Mouse (Mus musculus): ENCODE measurements around the gene Hsd3b1.
"Not testable (repeated sequence)": the region's sequence is repeated elsewhere in the genome, so short reads cannot be mapped to it uniquely, and the experiment has no call there.

The Hsd3b1 gene

GRCm38 (mm10) chr3:98859576-98859975, at the start of gene Hsd3b1:
Gene Hsd3b1 (minus strand): TSS chr3:98859794.
- no peak for DNase-seq (ENCODE audit: low spot score)

- DNase-seq (ENCODE audit: low spot score): no peak
Measured at GRCm38 (mm10) chr3:98897606-98898005, 38.0 kb upstream of the Hsd3b1 start.

GRCm38 (mm10) chr3:98895071-98895601, 35.5 kb upstream of the Hsd3b1 start:
- DNase-seq (ENCODE audit: low spot score): peak; percentile 76

GRCm38 (mm10) chr3:98893057-98893772, 33.6 kb upstream of the Hsd3b1 start, which contains the start of gene Hao2:
Gene Hao2 (minus strand): TSS chr3:98893239.
- DNase-seq (ENCODE audit: low spot score): no peak

DNA sequence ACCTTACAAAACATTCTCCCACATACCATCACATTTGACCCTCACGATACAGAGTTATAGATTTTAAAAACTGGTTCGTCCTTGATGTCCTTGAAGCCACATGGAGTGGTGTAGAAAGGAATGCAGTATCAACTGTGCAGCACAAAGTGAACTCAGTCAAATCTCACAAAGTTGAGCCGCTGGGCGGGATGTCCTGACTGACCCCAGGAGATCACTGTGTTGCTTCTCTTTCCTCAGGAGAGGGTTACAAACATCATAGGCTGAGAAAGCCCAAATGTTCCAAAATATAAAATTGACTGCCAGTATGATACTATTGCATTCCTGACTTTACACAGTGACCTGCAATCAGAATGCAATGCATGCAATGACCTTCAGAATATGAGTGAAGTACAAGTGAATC, 30.8 kb upstream of the Hsd3b1 start:
- DNase-seq (ENCODE audit: low spot score): no peak

DNA sequence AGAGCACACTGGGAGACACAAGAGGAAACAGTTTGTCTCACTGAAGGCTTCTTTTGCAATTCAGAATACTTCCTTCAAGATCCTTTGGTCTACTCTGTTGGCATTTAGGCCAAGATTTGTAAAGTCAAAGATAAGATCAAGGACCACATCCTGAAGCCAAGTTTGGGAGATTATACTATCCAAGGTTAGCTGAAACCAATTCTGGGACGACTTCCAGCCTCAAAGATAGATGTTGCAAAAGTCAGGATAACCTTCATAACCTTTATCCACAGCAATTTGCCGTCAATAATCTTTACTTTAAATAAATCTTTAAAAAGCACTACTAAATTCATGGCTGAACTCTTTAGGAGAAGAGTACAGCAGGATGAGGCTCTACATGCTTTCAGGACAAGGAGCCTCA, 28.6 kb upstream of the Hsd3b1 start:
- no peak for DNase-seq (ENCODE audit: low spot score)

DNA sequence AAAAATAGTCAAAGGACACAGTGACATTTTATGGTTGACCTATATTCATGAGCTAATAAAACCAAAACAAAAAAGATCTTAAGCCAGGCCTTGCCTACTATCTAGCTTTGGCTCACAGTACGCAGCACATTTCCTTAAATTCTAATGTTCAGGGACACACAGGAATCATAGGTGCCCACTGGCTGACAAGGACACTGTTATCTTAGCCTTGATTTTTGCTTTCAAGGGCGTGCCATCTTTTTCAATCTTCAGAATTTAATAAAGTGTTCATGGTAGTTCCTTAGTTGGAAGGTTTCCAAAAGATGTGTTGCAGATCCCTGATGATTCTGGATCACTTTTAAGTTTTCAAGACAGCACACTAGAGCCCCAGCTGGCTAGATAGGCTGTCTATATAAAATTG, 21.2 kb upstream of the Hsd3b1 start:
- no peak for DNase-seq (ENCODE audit: low spot score)

DNA sequence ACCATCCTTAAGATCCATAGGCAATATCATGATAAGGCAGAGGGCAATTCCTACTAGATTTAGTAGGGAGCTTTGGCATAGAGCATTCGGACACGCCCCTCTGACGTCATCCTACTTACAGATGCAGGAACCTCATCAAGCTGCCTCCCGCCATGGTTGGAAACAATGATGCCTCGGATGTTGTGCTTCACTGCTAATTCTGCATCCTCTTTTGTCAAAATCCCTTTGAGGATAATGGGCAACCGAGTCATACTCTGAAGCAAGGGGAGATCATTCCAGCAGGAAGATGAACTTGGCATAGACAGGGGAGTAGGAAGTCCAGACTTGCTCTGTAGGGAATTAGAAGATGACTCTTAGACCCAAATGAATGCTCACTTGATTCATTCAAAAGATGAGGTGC, 20.6 kb upstream of the Hsd3b1 start:
- DNase-seq (ENCODE audit: low spot score): no peak

- no peak for DNase-seq (ENCODE audit: low spot score)
Measured at GRCm38 (mm10) chr3:98868219-98868618, 8.6 kb upstream of the Hsd3b1 start.

DNA sequence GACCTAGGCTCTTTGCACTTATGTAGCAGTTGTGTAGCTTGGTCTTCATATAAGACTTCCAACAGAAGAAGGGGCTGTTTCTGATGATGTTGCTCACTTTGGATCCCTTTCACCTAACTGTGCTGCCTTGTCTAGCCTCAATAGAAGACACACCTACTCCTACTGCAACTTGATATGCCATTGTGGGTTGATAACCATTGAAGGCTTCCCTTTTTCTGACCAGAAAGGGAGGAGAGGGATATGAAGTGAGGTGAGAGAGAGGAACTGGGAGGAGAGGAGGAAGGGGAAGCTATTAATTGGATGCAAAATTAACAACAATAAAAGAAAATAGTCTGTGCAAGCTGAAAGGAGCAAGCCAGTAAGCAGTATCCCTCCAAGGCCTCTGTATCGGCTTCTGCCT, 3.2 kb upstream of the Hsd3b1 start:
- no peak for DNase-seq (ENCODE audit: low spot score)

DNA sequence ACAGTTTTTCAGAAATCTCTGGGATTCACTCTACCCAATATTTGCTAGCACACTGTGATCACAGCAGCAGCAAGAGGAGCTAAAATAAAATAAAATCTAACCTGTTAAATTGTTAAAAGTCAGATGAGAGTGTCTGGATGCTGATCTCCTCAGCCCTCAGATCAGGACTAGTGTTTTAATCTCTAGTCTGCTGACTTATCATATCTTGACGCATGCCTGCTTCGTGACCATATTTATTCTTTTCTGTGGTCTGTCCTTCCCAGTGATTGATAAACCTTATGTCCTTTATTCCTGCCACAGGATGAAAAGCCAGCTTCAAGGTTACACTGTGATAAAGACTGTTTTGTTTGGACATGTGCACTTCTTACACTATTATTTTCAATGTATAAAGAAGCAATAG, 1.5 kb downstream of the Hsd3b1 start:
- DNase-seq (ENCODE audit: low spot score): no peak

GRCm38 (mm10) chr3:98856892-98857291, 2.7 kb downstream of the Hsd3b1 start:
- DNase-seq (ENCODE audit: low spot score): peak; percentile 4

DNA sequence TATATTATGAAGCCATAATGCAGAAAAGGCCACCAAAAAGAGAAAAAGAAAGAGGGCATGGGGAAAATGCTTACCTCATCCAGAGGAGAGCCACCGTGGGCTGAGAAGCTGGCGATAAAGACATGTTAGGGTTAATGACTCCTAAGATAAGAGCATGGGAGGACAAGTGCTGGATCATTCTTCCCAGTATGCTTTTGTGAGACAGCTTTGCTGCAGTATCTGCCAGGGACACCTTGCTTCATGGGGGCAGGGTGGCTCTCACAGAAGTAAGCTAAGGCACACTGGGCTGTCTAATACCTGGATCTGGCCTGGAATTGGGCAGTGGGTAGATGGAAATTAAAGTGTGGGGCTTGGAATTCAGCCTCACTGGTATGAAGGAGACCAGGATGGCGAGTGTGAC, 4.4 kb downstream of the Hsd3b1 start:
- peak; percentile 2 for DNase-seq (ENCODE audit: low spot score)

- no peak for DNase-seq (ENCODE audit: low spot score)
Measured at GRCm38 (mm10) chr3:98853685-98854084, 5.9 kb downstream of the Hsd3b1 start.

GRCm38 (mm10) chr3:98853051-98853450, 6.5 kb downstream of the Hsd3b1 start:
- no peak for DNase-seq (ENCODE audit: low spot score)

GRCm38 (mm10) chr3:98852631-98853030, 7.0 kb downstream of the Hsd3b1 start:
- DNase-seq (ENCODE audit: low spot score): no peak

- no peak for DNase-seq (ENCODE audit: low spot score)
Measured at GRCm38 (mm10) chr3:98851853-98852252, 7.7 kb downstream of the Hsd3b1 start.

DNA sequence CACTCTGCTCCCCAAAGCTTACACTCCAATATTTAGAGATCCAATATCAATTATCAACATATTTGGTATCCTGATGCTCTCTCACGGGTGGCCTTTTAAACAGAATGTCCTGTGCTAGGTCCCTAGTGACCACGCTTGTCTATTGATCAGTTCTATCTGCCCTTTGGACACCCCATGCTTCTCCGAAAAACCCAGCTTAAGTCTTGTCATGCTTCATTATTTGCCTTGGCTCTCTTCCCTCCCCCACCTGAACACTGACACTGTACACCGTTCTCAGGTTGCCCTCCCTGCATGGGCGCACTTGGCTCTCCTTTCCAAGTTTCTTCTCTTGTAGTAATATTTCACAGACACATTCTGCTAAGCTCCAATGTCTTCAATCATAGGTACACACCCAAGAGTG, 9.3 kb downstream of the Hsd3b1 start:
- DNase-seq (ENCODE audit: low spot score): no peak

DNA sequence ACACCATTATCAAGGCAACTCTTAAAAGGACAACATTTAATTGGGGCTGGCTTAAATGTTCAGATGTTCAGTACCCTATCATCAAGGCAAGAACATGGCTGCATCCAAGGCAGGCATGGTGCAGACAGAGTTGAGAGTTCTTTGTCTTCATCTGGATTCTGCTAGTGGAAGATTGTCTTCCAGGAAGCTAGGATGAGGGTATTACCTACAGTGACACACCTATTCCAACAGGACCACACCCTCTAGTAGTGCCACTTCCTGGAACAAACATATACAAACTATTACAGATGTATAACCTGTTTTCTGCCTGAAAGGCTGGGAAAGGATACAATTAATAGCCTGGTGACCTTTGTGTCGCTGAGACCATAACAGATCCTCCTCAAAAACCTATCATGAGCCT, 10.7 kb downstream of the Hsd3b1 start:
- no peak for DNase-seq (ENCODE audit: low spot score)

GRCm38 (mm10) chr3:98814101-98814670, 45.4 kb downstream of the Hsd3b1 start, which contains the start of gene Hsd3b6:
Gene Hsd3b6 (minus strand): TSS chr3:98814443.
- no peak for DNase-seq (ENCODE audit: low spot score)

- not testable (repeated sequence) for DNase-seq (ENCODE audit: low spot score)
Measured at GRCm38 (mm10) chr3:98812653-98813052, 46.9 kb downstream of the Hsd3b1 start.

DNA sequence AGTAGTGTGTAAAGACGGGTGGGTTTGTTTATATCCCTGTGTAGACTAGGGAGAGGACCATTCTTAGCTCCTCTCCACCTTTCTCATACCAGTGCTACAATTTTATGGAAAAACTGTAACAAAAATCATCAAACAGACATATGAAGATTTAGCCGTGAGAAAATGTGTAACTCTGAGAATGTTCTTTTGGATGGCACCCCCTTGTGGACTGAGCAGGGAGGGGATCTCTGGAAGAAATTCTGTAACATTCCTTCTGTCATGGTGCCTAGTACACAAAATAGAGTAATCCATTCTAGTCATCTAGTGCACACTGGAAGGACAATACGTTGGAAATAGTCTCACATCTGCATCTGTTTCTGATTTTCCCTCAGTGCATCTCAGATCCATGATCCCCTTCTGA, 54.6 kb downstream of the Hsd3b1 start:
- DNase-seq (ENCODE audit: low spot score): not testable (repeated sequence)
